Mouse (Mus musculus): ENCODE results near the gene Atp2a1. TPM values are rescaled to one million over a fixed set of nuclear protein-coding genes. Genes with fewer than 3 reads are reported as not detected.
"Not testable (repeated sequence)": the region's sequence is repeated elsewhere in the genome, so short reads cannot be mapped to it uniquely, and the experiment has no call there.

Atp2a1 gene
- total RNA-seq, 1 experiment from 2014 or later = 0.33 TPM

DNA sequence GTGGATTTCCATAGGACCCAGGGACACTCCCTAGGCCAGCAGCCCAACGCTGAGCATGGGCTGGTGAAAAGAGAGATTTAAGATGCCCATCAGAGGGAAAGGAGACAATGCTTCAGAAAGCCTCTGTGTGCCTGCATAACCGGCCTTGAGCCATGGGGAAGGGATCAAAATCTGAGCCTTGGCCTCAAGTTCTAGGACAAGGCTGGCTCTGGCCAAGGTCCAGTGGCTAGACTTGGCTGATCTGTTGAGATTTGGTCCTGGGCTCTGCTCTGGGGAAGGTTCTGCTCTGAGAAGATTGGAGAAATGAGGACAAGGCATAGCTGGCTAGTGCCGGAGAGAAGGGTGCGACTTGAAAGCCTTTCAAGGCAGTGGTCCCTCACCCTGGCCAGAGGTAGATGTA, 51.8 kb downstream of the Atp2a1 start:
- DNase-seq = no peak

DNA sequence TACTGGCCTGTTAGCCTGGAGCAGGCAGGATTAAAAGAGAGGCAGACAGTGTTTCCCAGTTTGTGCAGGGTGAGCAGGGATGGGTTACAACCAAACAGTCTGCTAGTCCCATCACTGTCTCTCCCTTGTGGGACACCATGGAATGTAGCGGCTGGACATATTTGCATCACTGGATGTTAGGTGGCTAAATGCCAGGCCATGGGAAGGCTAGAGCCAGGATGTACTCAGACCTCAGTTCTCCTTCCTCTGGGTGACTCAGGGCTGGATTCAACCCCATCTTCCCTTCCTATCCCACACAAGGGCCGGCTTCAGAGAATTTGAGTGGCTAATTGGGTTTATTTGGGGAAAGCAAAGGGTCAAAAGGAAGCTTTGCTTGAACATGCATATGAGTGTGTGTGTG, 54.2 kb downstream of the Atp2a1 start:
- DNase-seq = no peak

DNA sequence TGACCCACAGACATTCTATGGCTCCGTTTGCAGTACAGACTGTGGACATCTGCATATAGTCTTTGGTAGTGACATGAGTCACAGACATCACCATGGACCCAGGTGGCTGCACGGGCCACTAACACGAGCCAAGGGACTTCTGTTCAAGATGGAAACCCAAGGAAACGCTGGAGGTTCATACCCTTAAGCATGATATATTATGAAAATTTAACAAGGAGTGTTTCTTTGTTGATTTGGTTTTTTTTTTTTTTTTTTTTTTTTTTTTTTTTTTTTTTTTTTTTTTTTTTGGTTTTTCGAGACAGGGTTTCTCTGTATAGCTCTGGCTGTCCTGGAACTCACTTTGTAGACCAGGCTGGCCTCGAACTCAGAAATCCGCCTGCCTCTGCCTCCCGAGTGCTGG, 60.4 kb downstream of the Atp2a1 start:
- DNase-seq = not testable (repeated sequence)

DNA sequence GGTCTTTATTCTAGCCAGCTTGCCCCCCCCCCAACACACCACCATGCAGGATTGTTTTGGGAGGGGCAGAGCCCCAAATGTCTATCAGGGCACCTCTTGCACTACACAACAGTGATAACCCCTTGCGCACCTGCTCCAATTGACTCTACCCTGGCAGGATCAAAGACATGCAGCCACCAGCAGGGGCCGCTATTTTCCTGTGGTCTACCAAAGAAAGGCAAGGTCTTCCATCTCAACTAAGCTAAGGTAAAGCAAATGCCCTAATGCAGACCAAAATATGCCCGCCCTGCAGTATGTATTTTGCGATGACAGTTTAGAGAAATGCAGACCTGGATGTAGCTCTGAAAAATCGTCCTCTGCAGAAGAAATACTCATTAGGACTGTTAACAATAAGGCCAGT, 63.4 kb downstream of the Atp2a1 start:
- peak; percentile 93 for DNase-seq

- no peak for DNase-seq
Measured at GRCm38 (mm10) chr7:126397822-126398221, 65.1 kb downstream of the Atp2a1 start.

- DNase-seq = no peak
Measured at GRCm38 (mm10) chr7:126397221-126397620, 65.7 kb downstream of the Atp2a1 start.

DNA sequence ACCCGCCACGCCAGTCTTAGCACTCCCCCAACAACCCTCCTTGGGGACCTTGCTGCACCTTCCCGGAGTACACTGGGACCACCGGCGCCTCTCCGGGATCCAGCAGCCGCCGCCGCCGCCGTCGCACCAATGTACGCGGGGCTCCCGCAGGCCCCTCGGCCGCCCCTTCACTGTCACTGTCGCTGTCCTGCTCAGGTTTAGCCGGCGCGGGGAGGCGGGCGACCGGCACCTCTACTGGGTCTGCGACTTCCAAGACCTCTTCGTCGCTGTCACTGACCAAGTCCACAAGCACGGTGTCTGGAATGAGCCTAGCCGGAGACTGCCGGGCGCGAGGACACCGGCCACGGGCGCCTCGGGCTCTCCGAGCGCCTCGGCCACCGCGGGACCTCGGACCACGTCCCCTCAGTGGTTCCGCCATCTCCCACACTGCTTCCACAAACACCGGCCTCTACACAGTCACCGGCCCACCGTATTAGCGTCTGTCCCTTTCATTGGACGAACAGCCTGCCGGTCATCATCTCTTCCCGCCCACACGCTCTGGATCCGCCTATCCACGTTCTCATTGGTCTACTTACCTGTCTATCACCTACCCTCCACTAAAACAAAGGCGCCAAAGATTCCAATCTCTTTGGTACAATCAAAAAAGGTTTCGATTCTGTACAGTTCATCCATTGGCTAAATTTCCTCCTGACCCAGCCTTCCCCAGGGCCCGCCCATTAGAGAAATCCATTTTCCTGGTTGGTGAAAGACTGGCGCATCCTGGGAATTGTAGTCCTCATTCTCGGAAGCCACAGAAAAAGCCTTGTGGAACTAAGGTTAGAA, 66.4 kb downstream of the Atp2a1 start, which contains the start of gene Nfatc2ip:
Gene Nfatc2ip, minus strand, starts transcription at position 440 of the 822 bp plus-strand sequence.
- peak; percentile 94 for DNase-seq

Other genes starting within 250 kb of the Atp2a1 start
- 45.1 and 50.2 TPM in 2 replicates for gene Sbk1, start 190.5 kb downstream of the Atp2a1 start, total RNA-seq (2021)
- 1.1 and 14.1 TPM in 2 replicates for gene Lat, start 93.5 kb downstream of the Atp2a1 start, total RNA-seq (2021)
- 38.7 and 45.0 TPM in 2 replicates for gene Spns1, start 85.7 kb downstream of the Atp2a1 start, total RNA-seq (2021)
- 7.1 and 8.4 TPM in 2 replicates for gene Nfatc2ip, start 66.4 kb downstream of the Atp2a1 start, total RNA-seq (2021)
- 2.7 and 19.9 TPM in 2 replicates for gene Cd19, start 48.2 kb downstream of the Atp2a1 start, total RNA-seq (2021)
- gene Rabep2, start 34.3 kb downstream of the Atp2a1 start, total RNA-seq (2021) = 35.7 and 45.2 TPM in 2 replicates
- gene Sh2b1, start 12.3 kb upstream of the Atp2a1 start, total RNA-seq (2021) = 52.3 and 56.4 TPM in 2 replicates
- gene Tufm, start 24.3 kb upstream of the Atp2a1 start, total RNA-seq (2021) = 221 and 223 TPM in 2 replicates
- gene Atxn2l, start 40.3 kb upstream of the Atp2a1 start, total RNA-seq (2021) = 90.3 and 96.7 TPM in 2 replicates
- gene Eif3c, start 103.3 kb upstream of the Atp2a1 start, total RNA-seq (2021) = 241 and 262 TPM in 2 replicates
- 2.9 and 3.5 TPM in 2 replicates for gene Apobr, start 121.8 kb upstream of the Atp2a1 start, total RNA-seq (2021)
- gene Cln3, start 122.7 kb upstream of the Atp2a1 start, total RNA-seq (2021) = 25.3 and 31.1 TPM in 2 replicates
- not detected in 2 replicates for gene Il27, start 131.8 kb upstream of the Atp2a1 start, total RNA-seq (2021)
- gene Nupr1, start 167.8 kb upstream of the Atp2a1 start, total RNA-seq (2021) = 16.2 and 21.5 TPM in 2 replicates
- 38.3 and 48.0 TPM in 2 replicates for gene Sgf29, start 186.2 kb upstream of the Atp2a1 start, total RNA-seq (2021)
- gene Sult1a1, start 213.3 kb upstream of the Atp2a1 start, total RNA-seq (2021) = 81.6 and 83.8 TPM in 2 replicates
- 74.9 and 82.9 TPM in 2 replicates for gene Bola2, start 232.3 kb upstream of the Atp2a1 start, total RNA-seq (2021)
- 10.7 and 18.6 TPM in 2 replicates for gene Slx1b, start 232.7 kb upstream of the Atp2a1 start, total RNA-seq (2021)
- 12.0 and 78.1 TPM in 2 replicates for gene Coro1a, start 244.7 kb upstream of the Atp2a1 start, total RNA-seq (2021)

Measured in adrenal gland, postnatal 14 days (tissue).